Mouse (Mus musculus) forebrain, embryonic 10.5 days (tissue): ENCODE data around the gene Erich2. TPM values are rescaled to one million over a fixed set of nuclear protein-coding genes. Genes with fewer than 3 reads are reported as not detected.
"Not testable (repeated sequence)": the region's sequence is repeated elsewhere in the genome, so short reads cannot be mapped to it uniquely, and the experiment has no call there.

Experiments used
- DNase-seq: peaks from one replicate; pipeline ENCODE4 v3.0.0-alpha.2; 2017; ENCODE audit warnings: low spot score; ENCODE audit errors: extremely low spot score
- H3K27ac ChIP-seq: fragments of 300-500 bp; sonication (generic); 2 replicates; pipeline ENCODE4 v1.5.1; 2016; ENCODE audit warnings: mild to moderate bottlenecking
- H3K27me3 ChIP-seq: fragments of 300-500 bp; sonication (generic); 2 replicates; pipeline ENCODE4 v1.6.1; 2016; ENCODE audit warnings: mild to moderate bottlenecking; ENCODE audit not compliant: poor library complexity, severe bottlenecking
- H3K36me3 ChIP-seq: fragments of 300-500 bp; sonication (generic); replicated peaks from 2 replicates; pipeline ENCODE4 v1.6.1; 2016; ENCODE audit warnings: mild to moderate bottlenecking, moderate library complexity
- H3K4me1 ChIP-seq: fragments of 300-500 bp; sonication (generic); 2 replicates; pipeline ENCODE4 v1.6.1; 2016
- H3K4me3 ChIP-seq: fragments of 300-500 bp; sonication (generic); 2 replicates; pipeline ENCODE4 v1.5.1; 2016; ENCODE audit warnings: mild to moderate bottlenecking, moderate library complexity
- H3K9me3 ChIP-seq: fragments of 300-500 bp; sonication (generic); 2 replicates; pipeline ENCODE4 v1.6.1; 2016; ENCODE audit warnings: mild to moderate bottlenecking, moderate library complexity
- WGBS: fragments of 180-500 bp; shearing (Covaris S2); methylation state at CpG from one replicate; pipeline ENCODE4 v1.1.7; 2016; 5-methylcytosine and 5-hydroxymethylcytosine counted together
- polyA plus RNA-seq: library from polyadenylated mRNA; unstranded; fragments of >200 nt; fragmentation: Nextera tagmentation; extraction: Ambion mirVana; gene quantifications from 2 replicates; pipeline ENCODE4 v1.2.1, GENCODE M21; 2016

Erich2 gene
- 0.56 and 0.77 TPM in 2 replicates for polyA plus RNA-seq

- Histone ChIP-seq H3K27me3 (peaks cover 57% of the 10 kb centered on the region), H3K27ac (peak within 1 kb of the TSS; percentile 86), H3K4me1 (peaks cover 33% of the 10 kb centered on the region), H3K4me3 (peak within 1 kb of the TSS; percentile 63), H3K9me3 (no peaks in the 10 kb centered on the region), H3K36me3 (no peaks in the 10 kb centered on the region)
- WGBS, result 14% methylated on average over 10 of the region's 10 CpGs
- no peak for DNase-seq
Observed at GRCm38 (mm10) chr2:70508496-70508895, at the start of gene Erich2. Gene Erich2 (plus strand): TSS chr2:70508819.

- Histone ChIP-seq H3K4me3 (no peak overlapping the region), H3K4me1 (no peaks in the 10 kb centered on the region), H3K27ac (no peak overlapping the region), H3K36me3 (no peaks in the 10 kb centered on the region), H3K27me3 (peaks cover 70% of the 10 kb centered on the region), H3K9me3 (no peaks in the 10 kb centered on the region)
- no peak for DNase-seq
- 76% methylated on average over 1 of the region's 1 CpGs for WGBS
Observed at GRCm38 (mm10) chr2:70463606-70464005, 45.0 kb upstream of the Erich2 start.

GRCm38 (mm10) chr2:70471136-70471535, 37.5 kb upstream of the Erich2 start:
- peak; percentile 44 for DNase-seq
- no peaks in the 10 kb centered on the region for H3K36me3 ChIP-seq
- no peak overlapping the region for H3K4me3 ChIP-seq
- H3K9me3 ChIP-seq, result no peaks in the 10 kb centered on the region
- WGBS, result 3% methylated on average over 5 of the region's 5 CpGs
- no peak overlapping the region for H3K27ac ChIP-seq
- H3K4me1 ChIP-seq, result peaks cover 59% of the 10 kb centered on the region
- H3K27me3 ChIP-seq, result peaks cover 94% of the 10 kb centered on the region

- no peaks in the 10 kb centered on the region for H3K36me3 ChIP-seq
- H3K4me1 ChIP-seq, result peaks cover 68% of the 10 kb centered on the region
- WGBS, result under 1% methylated on average over 48 of the region's 48 CpGs
- DNase-seq, result peak; percentile 68
- peaks cover 94% of the 10 kb centered on the region for H3K27me3 ChIP-seq
- H3K9me3 ChIP-seq, result no peaks in the 10 kb centered on the region
- H3K27ac ChIP-seq, result peak overlapping the region; percentile 77
- H3K4me3 ChIP-seq, result peak overlapping the region; percentile 57
Observed at GRCm38 (mm10) chr2:70471861-70472620, 36.6 kb upstream of the Erich2 start.

- H3K27me3 ChIP-seq, result peaks cover 38% of the 10 kb centered on the region
- H3K9me3 ChIP-seq, result no peaks in the 10 kb centered on the region
- 43% methylated on average over 13 of the region's 13 CpGs for WGBS
- H3K4me3 ChIP-seq, result no peak overlapping the region
- peaks cover 16% of the 10 kb centered on the region for H3K4me1 ChIP-seq
- H3K36me3 ChIP-seq, result no peaks in the 10 kb centered on the region
- no peak overlapping the region for H3K27ac ChIP-seq
- no peak for DNase-seq
Observed at GRCm38 (mm10) chr2:70497715-70498318, 10.8 kb upstream of the Erich2 start.

DNA sequence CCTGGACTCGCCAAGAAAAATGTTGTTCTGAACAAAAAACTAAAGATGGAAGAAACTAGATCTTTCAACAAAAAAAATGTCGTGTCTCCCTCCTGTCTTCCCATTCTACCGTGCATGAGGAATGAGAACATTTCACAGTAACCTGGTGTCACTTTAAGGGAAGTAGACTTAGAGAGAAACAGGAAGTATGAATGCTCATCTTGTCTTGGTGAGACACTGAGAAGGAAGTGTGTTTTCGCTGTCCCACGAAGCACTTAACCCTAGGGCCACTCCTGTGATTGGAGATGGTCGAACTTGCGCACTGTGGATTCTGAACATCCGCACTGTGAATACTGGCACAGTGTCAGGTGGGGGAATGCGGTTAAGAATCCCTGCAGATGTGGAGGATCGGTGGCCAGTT, 5.2 kb upstream of the Erich2 start:
- H3K4me3 ChIP-seq, result no peak overlapping the region
- H3K9me3 ChIP-seq, result no peaks in the 10 kb centered on the region
- H3K27ac ChIP-seq, result no peak overlapping the region
- peaks cover 60% of the 10 kb centered on the region for H3K27me3 ChIP-seq
- peaks cover 26% of the 10 kb centered on the region for H3K4me1 ChIP-seq
- DNase-seq, result no peak
- H3K36me3 ChIP-seq, result no peaks in the 10 kb centered on the region
- 88% methylated on average over 10 of the region's 10 CpGs for WGBS

GRCm38 (mm10) chr2:70505229-70505628, 3.4 kb upstream of the Erich2 start:
- Histone ChIP-seq H3K4me3 (no peak overlapping the region), H3K9me3 (no peaks in the 10 kb centered on the region), H3K36me3 (no peaks in the 10 kb centered on the region), H3K27me3 (peaks cover 56% of the 10 kb centered on the region), H3K4me1 (peaks cover 37% of the 10 kb centered on the region), H3K27ac (no peak overlapping the region)
- WGBS, result 41% methylated on average over 1 of the region's 1 CpGs
- no peak for DNase-seq

DNA sequence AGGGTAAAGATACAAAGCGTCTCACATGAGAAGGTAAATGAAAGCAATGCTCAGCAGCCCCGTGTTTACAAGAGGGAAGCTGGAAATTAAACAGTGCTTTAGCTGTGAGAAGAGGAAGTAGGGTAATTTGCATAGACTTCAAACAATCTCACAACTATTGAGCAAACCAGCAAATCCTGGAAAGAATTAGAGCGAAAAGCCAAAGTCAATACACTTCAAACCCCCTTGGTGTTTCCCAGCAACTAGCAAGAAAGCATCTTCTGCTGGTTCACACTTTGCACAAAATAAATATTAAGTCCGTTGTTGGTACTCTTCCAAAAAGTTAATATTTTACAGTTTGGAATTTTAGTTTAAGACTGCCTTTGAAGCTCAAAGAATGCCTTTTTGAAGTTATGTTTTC, 2.7 kb upstream of the Erich2 start:
- H3K27me3 ChIP-seq, result peaks cover 58% of the 10 kb centered on the region
- DNase-seq, result no peak
- no peak overlapping the region for H3K27ac ChIP-seq
- no peaks in the 10 kb centered on the region for H3K36me3 ChIP-seq
- H3K4me3 ChIP-seq, result no peak overlapping the region
- H3K4me1 ChIP-seq, result peaks cover 37% of the 10 kb centered on the region
- WGBS, result 58% methylated on average over 4 of the region's 4 CpGs
- no peaks in the 10 kb centered on the region for H3K9me3 ChIP-seq

GRCm38 (mm10) chr2:70506372-70506771, 2.2 kb upstream of the Erich2 start:
- 63% methylated on average over 2 of the region's 2 CpGs for WGBS

DNA sequence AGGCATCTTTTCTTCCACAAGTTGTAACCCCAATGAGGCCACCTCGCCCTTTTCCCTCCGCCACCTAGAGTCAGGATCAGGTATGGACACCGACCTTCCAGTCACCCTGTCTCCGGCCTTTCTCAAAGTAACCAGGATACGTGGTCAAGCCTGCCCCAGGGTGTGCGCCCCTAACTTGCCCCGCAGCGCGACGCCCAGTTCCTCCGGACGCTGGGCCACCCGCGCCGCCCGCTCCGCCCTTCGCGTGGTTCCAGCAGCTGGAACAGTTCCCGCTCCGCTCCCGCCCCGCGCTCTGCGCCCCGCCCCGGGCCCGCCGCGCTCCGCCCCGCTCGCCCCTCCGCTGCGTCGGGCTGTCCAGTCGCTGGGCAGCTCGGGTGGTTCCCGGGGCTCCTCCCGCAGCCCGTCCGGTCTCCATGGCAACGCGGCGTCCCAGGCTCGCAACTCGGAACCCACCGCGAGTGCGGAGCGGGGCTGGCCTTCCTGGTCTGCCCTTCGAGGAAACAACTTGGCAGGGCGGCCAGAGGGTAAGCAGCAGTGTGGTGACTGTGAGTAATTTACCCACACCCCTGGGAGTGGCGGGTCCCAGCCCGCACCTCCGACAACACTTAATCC, 508 bp downstream of the Erich2 start:
- peak; percentile 87 for DNase-seq
- Histone ChIP-seq H3K9me3 (no peaks in the 10 kb centered on the region), H3K4me1 (peaks cover 33% of the 10 kb centered on the region), H3K4me3 (peak overlapping the region; percentile 63), H3K27me3 (peaks cover 51% of the 10 kb centered on the region), H3K27ac (peak overlapping the region; percentile 86), H3K36me3 (no peaks in the 10 kb centered on the region)
- under 1% methylated on average over 56 of the region's 56 CpGs for WGBS

More at GRCm38 (mm10) chr2:70506372-70506771, 2.2 kb upstream of the Erich2 start:
- Histone ChIP-seq H3K27ac (no peak overlapping the region), H3K4me1 (peaks cover 37% of the 10 kb centered on the region), H3K9me3 (no peaks in the 10 kb centered on the region), H3K36me3 (no peaks in the 10 kb centered on the region), H3K4me3 (no peak overlapping the region), H3K27me3 (peaks cover 59% of the 10 kb centered on the region)
- no peak for DNase-seq

- peak; percentile 40 for DNase-seq
- not testable (repeated sequence) for H3K4me1 ChIP-seq, H3K4me3 ChIP-seq, H3K27ac ChIP-seq, H3K9me3 ChIP-seq, H3K36me3 ChIP-seq, H3K27me3 ChIP-seq
- WGBS, result 37% methylated on average over 7 of the region's 7 CpGs
Observed at GRCm38 (mm10) chr2:70538283-70538682, 29.7 kb downstream of the Erich2 start.

- H3K27me3 ChIP-seq, result 0 out of 2 replicates have a peak, but pooled peaks cover under 1% of the 10 kb centered on the region
- no peaks in the 10 kb centered on the region for H3K9me3 ChIP-seq
- no peaks in the 10 kb centered on the region for H3K4me1 ChIP-seq
- DNase-seq, result no peak
- no peaks in the 10 kb centered on the region for H3K36me3 ChIP-seq
- WGBS, result 65% methylated on average over 6 of the region's 6 CpGs
- no peak overlapping the region for H3K27ac ChIP-seq
- no peak overlapping the region for H3K4me3 ChIP-seq
Observed at GRCm38 (mm10) chr2:70550671-70551070, 42.1 kb downstream of the Erich2 start.

DNA sequence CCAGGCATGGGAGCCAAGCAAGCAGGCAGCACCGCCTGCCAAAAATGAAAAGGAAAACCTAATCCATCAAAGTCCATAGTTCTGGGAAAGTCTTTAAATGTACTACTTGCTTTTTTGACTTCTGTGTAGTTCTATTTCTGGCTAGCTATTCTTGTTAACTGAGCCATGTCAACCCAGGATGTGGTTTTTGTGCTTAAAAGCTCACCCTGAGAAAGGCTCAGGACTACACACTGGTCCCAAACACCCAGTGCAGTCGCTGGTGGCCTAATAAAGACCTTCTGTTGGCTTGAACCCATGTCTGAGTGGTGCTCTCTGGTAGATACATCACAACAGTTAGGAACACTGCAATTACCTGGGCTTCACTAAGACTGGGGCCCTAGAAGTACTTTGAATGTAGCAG, 42.8 kb downstream of the Erich2 start:
- 87% methylated on average over 2 of the region's 2 CpGs for WGBS
- Histone ChIP-seq H3K9me3 (no peaks in the 10 kb centered on the region), H3K27ac (no peak overlapping the region), H3K27me3 (peaks cover 6% of the 10 kb centered on the region; the same call in 1 of the 2 replicates), H3K4me3 (no peak overlapping the region), H3K36me3 (no peaks in the 10 kb centered on the region), H3K4me1 (no peaks in the 10 kb centered on the region)
- no peak for DNase-seq
